ENCODE assay signal across 19 mouse cellular contexts in genomic region chr11:33039854-33040792, GRCm38 (mm10).
"Had no signal": no experiment of that assay in that cellular context is flagged by ENCODE, and none has a peak within 500 bp of the region (broad histone marks: within the 10 kb centered on the region; RNA-seq: fewer than 3 reads in every experiment).

No protein-coding gene starts in this region.

- H3K9me3 ChIP-seq: limb, embryonic 12.5 days; lung, embryonic 15.5 days; megakaryocyte, embryonic 14.5 days; midbrain, embryonic 10.5 days; neural tube, embryonic 12.5 days; neural tube, embryonic 15.5 days had no signal

- H3K4me3 ChIP-seq: layer of hippocampus, adult 2 months; limb, embryonic 12.5 days; lung, embryonic 15.5 days; megakaryocyte, embryonic 14.5 days; midbrain, embryonic 10.5 days; neural tube, embryonic 12.5 days; neural tube, embryonic 15.5 days had no signal

- H3K9ac ChIP-seq: limb, embryonic 12.5 days; liver, embryonic 14.5 days; lung, embryonic 15.5 days; neural tube, embryonic 12.5 days; neural tube, embryonic 15.5 days had no signal

- H3K4me2 ChIP-seq: limb, embryonic 12.5 days; liver, embryonic 11.5 days; lung, embryonic 15.5 days; neural tube, embryonic 12.5 days; neural tube, embryonic 15.5 days had no signal

- H3K27ac ChIP-seq: layer of hippocampus, adult 2 months; limb, embryonic 12.5 days; liver, embryonic 14.5 days; lung, embryonic 15.5 days; midbrain, embryonic 10.5 days; neural tube, embryonic 12.5 days; neural tube, embryonic 15.5 days had no signal

- H3K36me3 ChIP-seq: limb, embryonic 12.5 days; lung, embryonic 15.5 days; midbrain, embryonic 10.5 days; neural tube, embryonic 12.5 days; neural tube, embryonic 15.5 days had no signal

- H3K27me3 ChIP-seq: limb, embryonic 12.5 days; lung, embryonic 15.5 days; megakaryocyte, embryonic 14.5 days; neural tube, embryonic 12.5 days; neural tube, embryonic 15.5 days had no signal

- H3K4me1 ChIP-seq: limb, embryonic 12.5 days; lung, embryonic 15.5 days; megakaryocyte, embryonic 14.5 days; neural tube, embryonic 12.5 days; neural tube, embryonic 15.5 days had no signal

- DNase-seq: kidney, adult 18-20 months; kidney, adult 9 months; kidney, postnatal 14 days; layer of hippocampus, adult 9-11 months; lung, adult 18-20 months; lung, postnatal 10 days; lung, postnatal 36 days; midbrain, embryonic 14.5 days; thymus, adult 18-20 months; thymus, postnatal 36 days had no signal
